Mouse (Mus musculus) CH12F3 (cell line): ENCODE data around the gene Tmeff1.

Experiments
- in situ Hi-C: fragments of 300-500 bp; cut with MboI; formaldehyde crosslinking; loops from 2 replicates; pipeline ENCODE4 v1.14.3; 2020; ENCODE audit warnings: low sequenced_read_pairs

The Tmeff1 gene

GRCm38 (mm10) chr4:48620121-48620520 is 35.1 kb downstream of the Tmeff1 start:
- in situ Hi-C loops: no loop called here

- in situ Hi-C loops: no loop called here
Observed at GRCm38 (mm10) chr4:48622246-48622645, 37.3 kb downstream of the Tmeff1 start.

- in situ Hi-C loops: no loop called here
Observed at GRCm38 (mm10) chr4:48622946-48623345, 38.0 kb downstream of the Tmeff1 start.

- in situ Hi-C loops: no loop called here
Observed at GRCm38 (mm10) chr4:48624961-48625360, 40.0 kb downstream of the Tmeff1 start.

GRCm38 (mm10) chr4:48625836-48626235 is 40.9 kb downstream of the Tmeff1 start:
- in situ Hi-C loops: no loop called here

- in situ Hi-C loops: no loop called here
Observed at GRCm38 (mm10) chr4:48629445-48629844, 44.5 kb downstream of the Tmeff1 start.

- in situ Hi-C loops: no loop called here
Observed at GRCm38 (mm10) chr4:48633529-48633928, 48.6 kb downstream of the Tmeff1 start.

GRCm38 (mm10) chr4:48634058-48634457 is 49.1 kb downstream of the Tmeff1 start:
- in situ Hi-C loops: no loop called here

- in situ Hi-C loops: no loop called here
Observed at GRCm38 (mm10) chr4:48636831-48637230, 51.9 kb downstream of the Tmeff1 start.

GRCm38 (mm10) chr4:48638132-48638531 is 53.2 kb downstream of the Tmeff1 start:
- in situ Hi-C loops: no loop called here

- in situ Hi-C loops: no loop called here
Observed at GRCm38 (mm10) chr4:48639503-48639902, 54.5 kb downstream of the Tmeff1 start.

- in situ Hi-C loops: no loop called here
Observed at GRCm38 (mm10) chr4:48643801-48644200, 58.8 kb downstream of the Tmeff1 start.

GRCm38 (mm10) chr4:48646143-48646542 is 61.2 kb downstream of the Tmeff1 start:
- in situ Hi-C loops: no loop called here

- in situ Hi-C loops: no loop called here
Observed at GRCm38 (mm10) chr4:48650617-48651360, 65.8 kb downstream of the Tmeff1 start.

GRCm38 (mm10) chr4:48654118-48654517 is 69.1 kb downstream of the Tmeff1 start:
- in situ Hi-C loops: no loop called here

GRCm38 (mm10) chr4:48656530-48656929 is 71.6 kb downstream of the Tmeff1 start:
- in situ Hi-C loops: no loop called here

- in situ Hi-C loops: loop anchor here (10.0 kb wide), 1 partner anchor 175 kb away; no protein-coding TSS in a partner anchor
Observed at GRCm38 (mm10) chr4:48660144-48660543, 75.2 kb downstream of the Tmeff1 start.

GRCm38 (mm10) chr4:48660619-48661575 is 75.9 kb downstream of the Tmeff1 start:
- in situ Hi-C loops: loop anchor here (10.0 kb wide), 1 partner anchor 176 kb away; no protein-coding TSS in a partner anchor

GRCm38 (mm10) chr4:48663271-48663670 is 78.3 kb downstream of the Tmeff1 start, which contains the start of gene Cavin4:
Cavin4 (plus strand) TSS chr4:48663514.
- in situ Hi-C loops: loop anchor here (10.0 kb wide), 1 partner anchor 178 kb away; no protein-coding TSS in a partner anchor

- in situ Hi-C loops: loop anchor here (10.0 kb wide), 1 partner anchor 179 kb away; no protein-coding TSS in a partner anchor
Observed at GRCm38 (mm10) chr4:48664021-48664420, 79.0 kb downstream of the Tmeff1 start.

GRCm38 (mm10) chr4:48667279-48667678 is 82.3 kb downstream of the Tmeff1 start:
- in situ Hi-C loops: loop anchor here (10.0 kb wide), 1 partner anchor 182 kb away; no protein-coding TSS in a partner anchor
